Mouse (Mus musculus): ENCODE measurements around the gene Ezh1. TPM values are rescaled to one million over a fixed set of nuclear protein-coding genes. Genes with fewer than 3 reads are reported as not detected.
"Not testable (repeated sequence)": the region's sequence is repeated elsewhere in the genome, so short reads cannot be mapped to it uniquely, and the experiment has no call there.

The Ezh1 gene
- polyA plus RNA-seq, 1 experiment from 2014 or later = 11.2 TPM

GRCm38 (mm10) chr11:101166357-101166756 lies 59.9 kb downstream of the Ezh1 start:
- no peak overlapping the region for H3K27ac ChIP-seq (replicated peaks)
- peaks cover 24% of the 10 kb centered on the region for H3K36me3 ChIP-seq
- no peaks in the 10 kb centered on the region for H3K9me3 ChIP-seq (replicated peaks)
- H3K4me1 ChIP-seq = peaks cover 56% of the 10 kb centered on the region
- DNase-seq (ENCODE audit: low spot score) = no peak
- no peak overlapping the region; the same call in 1 of the 2 replicates for H3K4me3 ChIP-seq
- peaks cover 97% of the 10 kb centered on the region for H3K27me3 ChIP-seq (ENCODE audit: low read depth, poor library complexity, severe bottlenecking)
- 32% methylated on average over 14 of the region's 14 CpGs for WGBS

GRCm38 (mm10) chr11:101164677-101165580 lies 61.3 kb downstream of the Ezh1 start:
- Histone ChIP-seq H3K27ac (replicated peaks) (no peak overlapping the region), H3K9me3 (replicated peaks) (no peaks in the 10 kb centered on the region), H3K4me1 (peaks cover 44% of the 10 kb centered on the region), H3K4me3 (peak overlapping the region; percentile 50), H3K36me3 (peaks cover 24% of the 10 kb centered on the region), H3K27me3 (ENCODE audit: low read depth, poor library complexity, severe bottlenecking) (peaks cover 94% of the 10 kb centered on the region)
- 5% methylated on average over 35 of the region's 35 CpGs for WGBS
- DNase-seq (ENCODE audit: low spot score) = peak; percentile 39

DNA sequence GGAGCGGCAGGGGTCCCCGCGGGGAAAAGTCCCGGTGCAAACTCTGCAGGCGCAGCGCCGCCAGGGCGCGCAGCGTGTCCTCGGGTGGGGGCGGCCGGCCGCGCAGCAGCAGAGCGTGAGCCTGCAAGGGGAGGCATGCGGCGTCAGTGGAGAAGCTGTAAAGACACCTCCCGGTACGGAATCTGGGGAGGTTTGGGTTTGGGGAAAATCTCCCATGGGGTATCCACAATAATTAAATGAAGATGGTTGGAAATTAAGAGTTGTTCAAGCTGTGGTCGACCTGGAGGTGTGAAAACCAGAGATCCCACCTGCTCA lies 62.0 kb downstream of the Ezh1 start:
- peaks cover 24% of the 10 kb centered on the region for H3K36me3 ChIP-seq
- DNase-seq (ENCODE audit: low spot score) = no peak
- H3K9me3 ChIP-seq (replicated peaks) = no peaks in the 10 kb centered on the region
- peak overlapping the region; percentile 50 for H3K4me3 ChIP-seq
- H3K27me3 ChIP-seq (ENCODE audit: low read depth, poor library complexity, severe bottlenecking) = peaks cover 91% of the 10 kb centered on the region
- peaks cover 38% of the 10 kb centered on the region for H3K4me1 ChIP-seq
- H3K27ac ChIP-seq (replicated peaks) = no peak overlapping the region
- whole genome bisulfite sequencing = 5% methylated on average over 21 of the region's 21 CpGs

DNA sequence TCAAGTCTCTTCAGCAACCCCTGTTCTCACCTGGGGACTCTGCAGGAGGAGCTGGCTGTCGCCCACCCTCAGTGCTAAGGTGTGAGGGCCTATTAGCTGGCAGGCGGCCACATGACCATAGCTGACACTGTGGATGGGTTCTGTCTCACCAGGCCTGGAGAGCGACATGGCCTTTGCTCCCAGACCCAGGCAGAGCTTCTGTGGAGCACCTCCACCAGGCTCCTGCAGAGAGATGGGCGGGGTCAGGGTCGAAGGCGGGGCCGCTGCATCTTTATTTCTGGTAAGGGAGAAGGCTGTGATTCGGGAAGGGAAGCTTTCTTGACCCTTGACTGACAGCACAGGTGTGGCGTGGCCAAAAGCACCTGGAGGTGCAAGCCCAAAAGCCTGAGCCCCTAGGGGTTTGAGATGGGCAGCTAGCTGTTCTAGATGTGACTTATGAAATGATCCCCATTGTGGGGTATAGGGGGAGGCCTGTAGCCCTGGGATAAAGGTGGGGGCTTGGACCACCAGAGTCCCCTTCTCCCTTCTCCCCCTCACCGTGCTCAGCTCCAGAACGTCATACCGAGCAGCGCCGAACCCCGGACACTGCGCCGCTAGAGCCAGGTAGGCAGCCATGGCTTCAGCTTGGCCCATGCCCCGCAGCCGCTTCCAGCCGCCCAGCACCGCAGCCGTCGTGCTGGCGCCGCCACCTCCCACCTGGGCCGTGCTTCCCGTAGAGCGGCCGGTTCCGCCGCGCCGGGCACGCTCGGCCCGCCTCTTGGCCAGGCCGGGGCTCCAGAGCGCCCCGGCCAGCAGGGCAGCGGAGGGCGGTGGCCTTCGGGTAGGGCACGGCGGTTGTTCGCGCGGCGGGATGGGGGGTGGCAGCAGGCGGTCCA lies 62.5 kb downstream of the Ezh1 start:
- peaks cover 33% of the 10 kb centered on the region for H3K4me1 ChIP-seq
- 0 out of 2 replicates have a peak overlapping the region, but pooled peaks have one; percentile 33 for H3K27ac ChIP-seq (replicated peaks)
- peak overlapping the region; percentile 50 for H3K4me3 ChIP-seq
- peaks cover 24% of the 10 kb centered on the region for H3K36me3 ChIP-seq
- H3K27me3 ChIP-seq (ENCODE audit: low read depth, poor library complexity, severe bottlenecking) = peaks cover 88% of the 10 kb centered on the region
- 7% methylated on average over 49 of the region's 49 CpGs for WGBS
- H3K9me3 ChIP-seq (replicated peaks) = no peaks in the 10 kb centered on the region
- DNase-seq (ENCODE audit: low spot score) = peak; percentile 45

GRCm38 (mm10) chr11:101162772-101163171 lies 63.5 kb downstream of the Ezh1 start:
- H3K4me3 ChIP-seq = no peak overlapping the region
- peaks cover 87% of the 10 kb centered on the region for H3K27me3 ChIP-seq (ENCODE audit: low read depth, poor library complexity, severe bottlenecking)
- no peak for DNase-seq (ENCODE audit: low spot score)
- H3K4me1 ChIP-seq = peaks cover 31% of the 10 kb centered on the region
- WGBS = 40% methylated on average over 5 of the region's 5 CpGs
- H3K9me3 ChIP-seq (replicated peaks) = no peaks in the 10 kb centered on the region
- peaks cover 23% of the 10 kb centered on the region for H3K36me3 ChIP-seq
- H3K27ac ChIP-seq (replicated peaks) = no peak overlapping the region

DNA sequence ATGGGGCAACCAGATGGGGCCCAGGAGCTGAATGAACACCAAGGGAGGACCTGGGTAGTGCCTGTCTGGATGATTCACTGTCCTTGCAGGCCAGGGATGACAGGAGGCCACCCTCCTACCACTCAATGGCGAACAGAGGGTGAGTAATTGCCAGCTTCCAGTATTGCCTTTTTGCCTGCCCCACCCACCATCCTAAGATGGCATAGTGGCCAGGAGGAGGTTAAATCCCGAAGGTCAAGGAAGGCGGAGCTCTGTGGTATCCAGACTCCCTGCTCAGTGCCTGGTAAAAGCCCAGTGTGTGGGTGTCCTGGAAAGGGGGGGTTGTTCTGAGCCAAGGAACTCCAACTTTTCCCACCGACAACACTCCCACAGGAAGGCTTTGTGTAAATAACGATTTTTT lies 64.0 kb downstream of the Ezh1 start:
- peaks cover 87% of the 10 kb centered on the region for H3K27me3 ChIP-seq (ENCODE audit: low read depth, poor library complexity, severe bottlenecking)
- DNase-seq (ENCODE audit: low spot score) = no peak
- peaks cover 18% of the 10 kb centered on the region for H3K36me3 ChIP-seq
- H3K4me3 ChIP-seq = no peak overlapping the region
- 61% methylated on average over 5 of the region's 5 CpGs for WGBS
- no peaks in the 10 kb centered on the region for H3K9me3 ChIP-seq (replicated peaks)
- H3K4me1 ChIP-seq = peaks cover 31% of the 10 kb centered on the region
- H3K27ac ChIP-seq (replicated peaks) = no peak overlapping the region

GRCm38 (mm10) chr11:101161551-101161950 lies 64.7 kb downstream of the Ezh1 start:
- Histone ChIP-seq H3K36me3 (peaks cover 13% of the 10 kb centered on the region; the same call in 1 of the 2 replicates), H3K4me3 (no peak overlapping the region), H3K27ac (replicated peaks) (no peak overlapping the region), H3K9me3 (replicated peaks) (no peaks in the 10 kb centered on the region), H3K27me3 (ENCODE audit: low read depth, poor library complexity, severe bottlenecking) (peaks cover 86% of the 10 kb centered on the region), H3K4me1 (peaks cover 31% of the 10 kb centered on the region)
- no peak for DNase-seq (ENCODE audit: low spot score)
- WGBS = 86% methylated on average over 15 of the region's 15 CpGs

- WGBS = 75% methylated on average over 8 of the region's 8 CpGs
- not testable (repeated sequence) for H3K4me3 ChIP-seq; H3K27ac ChIP-seq (replicated peaks); DNase-seq (ENCODE audit: low spot score); H3K9me3 ChIP-seq (replicated peaks); H3K36me3 ChIP-seq
- Histone ChIP-seq H3K4me1 (peaks cover 36% of the 10 kb centered on the region), H3K27me3 (ENCODE audit: low read depth, poor library complexity, severe bottlenecking) (peaks cover 86% of the 10 kb centered on the region)
Observed at GRCm38 (mm10) chr11:101160981-101161505, 65.2 kb downstream of the Ezh1 start.

- Histone ChIP-seq H3K27me3 (ENCODE audit: low read depth, poor library complexity, severe bottlenecking) (peaks cover 86% of the 10 kb centered on the region), H3K4me1 (peaks cover 39% of the 10 kb centered on the region)
- H3K9me3 ChIP-seq (replicated peaks); H3K4me3 ChIP-seq; H3K36me3 ChIP-seq; DNase-seq (ENCODE audit: low spot score); H3K27ac ChIP-seq (replicated peaks): not testable (repeated sequence)
- WGBS = 80% methylated on average over 8 of the region's 10 CpGs
Observed at GRCm38 (mm10) chr11:101160151-101160550, 66.1 kb downstream of the Ezh1 start.

- Histone ChIP-seq H3K27ac (replicated peaks) (peak within 1 kb of the TSS; percentile 68), H3K9me3 (replicated peaks) (no peaks in the 10 kb centered on the region), H3K36me3 (no peaks in the 10 kb centered on the region), H3K27me3 (ENCODE audit: low read depth, poor library complexity, severe bottlenecking) (peaks cover 50% of the 10 kb centered on the region), H3K4me1 (peaks cover 14% of the 10 kb centered on the region), H3K4me3 (peak within 1 kb of the TSS; percentile 56)
- 2% methylated on average over 36 of the region's 36 CpGs for WGBS
- peak; percentile 60 for DNase-seq (ENCODE audit: low spot score)
Observed at GRCm38 (mm10) chr11:101155728-101156371, 70.4 kb downstream of the Ezh1 start, which contains the start of gene Tubg2. Gene Tubg2, plus strand, starts transcription at chr11:101155907.

- DNase-seq (ENCODE audit: low spot score) = no peak
Observed at GRCm38 (mm10) chr11:101155151-101155550, 71.1 kb downstream of the Ezh1 start.

DNA sequence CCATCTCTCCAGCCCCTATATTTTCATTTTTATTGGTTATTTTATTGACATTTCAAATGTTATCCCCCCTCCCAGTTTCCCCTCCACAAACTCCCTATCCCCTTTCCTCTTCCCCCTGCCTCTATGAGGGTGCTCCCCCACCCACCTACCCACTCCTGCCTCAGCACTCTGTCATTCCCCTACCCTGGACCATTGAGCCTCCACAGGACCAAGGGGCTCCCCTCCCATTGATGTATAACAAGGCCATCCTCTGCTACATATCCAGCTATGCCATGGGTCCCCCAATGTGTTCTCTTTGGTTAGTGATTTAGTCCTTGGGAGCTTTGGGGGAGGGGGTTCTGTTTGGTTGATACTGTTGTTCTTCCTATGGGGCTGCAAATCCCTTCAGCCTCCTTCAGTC lies 71.6 kb downstream of the Ezh1 start:
- H3K36me3 ChIP-seq = no peaks in the 10 kb centered on the region

More at GRCm38 (mm10) chr11:101155151-101155550, 71.1 kb downstream of the Ezh1 start:
- Histone ChIP-seq H3K27me3 (ENCODE audit: low read depth, poor library complexity, severe bottlenecking) (peaks cover 48% of the 10 kb centered on the region), H3K27ac (replicated peaks) (no peak overlapping the region), H3K9me3 (replicated peaks) (no peaks in the 10 kb centered on the region), H3K4me3 (peak overlapping the region; percentile 56), H3K4me1 (peaks cover 14% of the 10 kb centered on the region), H3K36me3 (no peaks in the 10 kb centered on the region)
- whole genome bisulfite sequencing = 68% methylated on average over 6 of the region's 6 CpGs

More for the DNA sequence above, 71.6 kb downstream of the Ezh1 start:
- Histone ChIP-seq H3K27me3 (ENCODE audit: low read depth, poor library complexity, severe bottlenecking) (peaks cover 44% of the 10 kb centered on the region), H3K27ac (replicated peaks) (no peak overlapping the region), H3K4me3 (no peak overlapping the region), H3K4me1 (peaks cover 14% of the 10 kb centered on the region), H3K9me3 (replicated peaks) (no peaks in the 10 kb centered on the region)
- no peak for DNase-seq (ENCODE audit: low spot score)
